Mouse (Mus musculus) midbrain, embryonic 14.5 days (tissue): ENCODE measurements around the gene Mapk6. TPM values are rescaled to one million over a fixed set of nuclear protein-coding genes. Genes with fewer than 3 reads are reported as not detected.
"Not testable (repeated sequence)": the region's sequence is repeated elsewhere in the genome, so short reads cannot be mapped to it uniquely, and the experiment has no call there.

Experiments used
- ATAC-seq: fragments of 200-750 bp; cut with Nextera tagmentation; 2 replicates; pipeline ENCODE4 v1.8.0; 2017; ENCODE audit warnings: moderate number of reproducible peaks, moderate library complexity; ENCODE audit not compliant: low FRiP score, low TSS enrichment
- DNase-seq: peaks from one replicate; pipeline ENCODE4 v3.0.0-alpha.2; 2015
- H3K27ac ChIP-seq: fragments of 300-500 bp; sonication (generic); replicated peaks from 2 replicates; pipeline ENCODE4 v1.5.1; 2014; ENCODE audit warnings: mild to moderate bottlenecking, low read depth, low read length, moderate library complexity
- H3K27me3 ChIP-seq: fragments of 300-500 bp; sonication (generic); 2 replicates; pipeline ENCODE4 v1.6.1; 2014; ENCODE audit warnings: low read length, control low read depth, mixed read lengths; ENCODE audit not compliant: control insufficient read depth, insufficient read depth
- H3K36me3 ChIP-seq: fragments of 300-500 bp; sonication (generic); 2 replicates; pipeline ENCODE4 v1.6.1; 2014; ENCODE audit warnings: low read length, control low read depth; ENCODE audit not compliant: control insufficient read depth, insufficient read depth
- H3K4me1 ChIP-seq: fragments of 300-500 bp; sonication (generic); 2 replicates; pipeline ENCODE4 v1.6.1; 2014; ENCODE audit warnings: mild to moderate bottlenecking, antibody characterized with exemption, low read length, control low read depth; ENCODE audit not compliant: control insufficient read depth, insufficient read depth
- H3K4me2 ChIP-seq: fragments of 300-500 bp; sonication (generic); 2 replicates; pipeline ENCODE4 v1.6.1; 2014; ENCODE audit warnings: mild to moderate bottlenecking, low read length, moderate library complexity
- H3K4me3 ChIP-seq: fragments of 300-500 bp; sonication (generic); replicated peaks from 2 replicates; pipeline ENCODE4 v1.5.1; 2014; ENCODE audit warnings: low read depth, low read length
- H3K9ac ChIP-seq: fragments of 300-500 bp; sonication (generic); replicated peaks from 2 replicates; pipeline ENCODE4 v1.6.1; 2014; ENCODE audit warnings: mild to moderate bottlenecking, low read length, moderate library complexity
- H3K9me3 ChIP-seq: fragments of 300-500 bp; sonication (generic); 2 replicates; pipeline ENCODE4 v1.6.1; 2016; ENCODE audit warnings: low read length, control low read depth, mixed read lengths; ENCODE audit not compliant: control insufficient read depth
- WGBS: fragments of 180-500 bp; shearing (Covaris S2); extraction: QIAGEN DNeasy Blood & Tissue Kit; methylation state at CpG from one replicate; pipeline ENCODE4 v1.1.7; 2014; 5-methylcytosine and 5-hydroxymethylcytosine counted together
- polyA plus RNA-seq: library from polyadenylated mRNA; unstranded; fragments of >200 nt; fragmentation: Nextera tagmentation; extraction: Ambion mirVana; gene quantifications from 2 replicates; pipeline ENCODE4 v1.2.1, GENCODE M21; 2014

The Mapk6 gene
- polyA plus RNA-seq, 1 experiment from 2014 or later: 208 TPM

DNA sequence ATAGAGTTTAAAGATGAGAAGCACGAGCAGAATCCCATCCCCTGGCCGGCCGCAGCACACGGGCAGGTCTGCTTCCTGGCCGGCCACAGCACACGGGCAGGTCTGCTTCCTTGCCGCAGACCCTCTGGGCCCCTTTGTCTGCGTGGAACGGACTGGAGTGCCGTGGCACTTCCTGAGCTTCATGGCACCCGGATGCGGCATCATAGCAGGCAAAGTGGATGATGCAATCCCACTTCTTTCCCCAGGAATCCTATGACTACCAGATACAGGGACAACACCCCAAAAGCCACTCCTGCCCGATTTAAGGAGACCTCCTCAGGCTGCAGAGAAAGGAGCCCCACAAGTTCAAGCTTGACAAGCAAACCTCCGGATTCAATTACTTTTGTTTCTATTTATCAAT lies 27.0 kb downstream of the Mapk6 start:
- Histone ChIP-seq H3K9ac (no peak overlapping the region), H3K9me3 (no peaks in the 10 kb centered on the region), H3K36me3 (peaks cover 15% of the 10 kb centered on the region), H3K27ac (no peak overlapping the region), H3K4me3 (no peak overlapping the region), H3K27me3 (no peaks in the 10 kb centered on the region), H3K4me2 (no peak overlapping the region), H3K4me1 (no peaks in the 10 kb centered on the region)
- ATAC-seq (no peak), DNase-seq (no peak)
- WGBS: 94% methylated on average over 14 of the region's 14 CpGs

DNA sequence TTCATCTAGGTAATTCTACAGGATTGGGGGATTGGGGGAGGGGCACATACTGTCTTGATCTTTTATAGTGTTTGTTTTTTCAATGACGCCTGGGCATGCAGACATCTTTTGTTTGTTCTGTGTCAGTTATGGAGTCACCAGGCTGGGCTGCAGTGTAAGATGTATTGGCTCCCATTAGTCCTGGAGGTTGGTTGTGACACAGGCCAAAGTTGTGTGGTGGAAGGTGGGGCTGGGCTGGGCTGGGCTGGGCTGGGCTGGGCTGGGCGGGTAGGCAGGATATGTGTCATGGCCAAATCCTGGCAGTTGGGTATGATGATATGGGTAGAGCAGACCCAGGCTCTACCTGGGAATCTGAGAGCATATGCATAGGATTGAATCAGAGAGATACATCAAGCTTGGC lies 31.0 kb downstream of the Mapk6 start:
- 98% methylated on average over 2 of the region's 2 CpGs for WGBS
- Histone ChIP-seq H3K4me1 (no peaks in the 10 kb centered on the region), H3K4me3 (no peak overlapping the region), H3K36me3 (no peaks in the 10 kb centered on the region), H3K27ac (no peak overlapping the region), H3K4me2 (no peak overlapping the region), H3K9ac (no peak overlapping the region), H3K9me3 (no peaks in the 10 kb centered on the region), H3K27me3 (no peaks in the 10 kb centered on the region)
- ATAC-seq (no peak), DNase-seq (no peak)

DNA sequence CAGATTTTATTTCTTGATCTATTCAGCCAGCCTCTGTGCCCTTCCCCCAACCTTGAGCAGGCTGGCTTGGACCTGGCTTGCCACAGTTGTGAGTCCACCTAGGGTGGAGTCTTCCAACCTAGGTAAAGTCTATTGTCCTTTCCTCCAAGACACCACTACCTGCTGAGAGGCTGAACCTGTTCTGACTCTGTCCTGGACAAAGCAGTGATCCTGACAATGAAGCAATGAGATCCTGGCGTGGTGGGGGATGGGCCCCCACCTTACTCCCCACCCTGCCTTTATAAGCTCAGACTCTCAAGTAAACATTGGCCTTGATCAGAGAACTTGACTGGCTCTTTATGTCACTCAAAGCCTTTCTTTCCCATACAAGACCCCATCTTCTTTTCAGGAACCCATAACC lies 33.4 kb downstream of the Mapk6 start:
- Histone ChIP-seq H3K36me3 (no peaks in the 10 kb centered on the region), H3K4me2 (no peak overlapping the region), H3K9me3 (no peaks in the 10 kb centered on the region), H3K4me1 (no peaks in the 10 kb centered on the region), H3K9ac (no peak overlapping the region), H3K4me3 (no peak overlapping the region), H3K27ac (no peak overlapping the region), H3K27me3 (no peaks in the 10 kb centered on the region)
- 33% methylated on average over 1 of the region's 1 CpGs for WGBS
- DNase-seq (no peak), ATAC-seq (no peak)

DNA sequence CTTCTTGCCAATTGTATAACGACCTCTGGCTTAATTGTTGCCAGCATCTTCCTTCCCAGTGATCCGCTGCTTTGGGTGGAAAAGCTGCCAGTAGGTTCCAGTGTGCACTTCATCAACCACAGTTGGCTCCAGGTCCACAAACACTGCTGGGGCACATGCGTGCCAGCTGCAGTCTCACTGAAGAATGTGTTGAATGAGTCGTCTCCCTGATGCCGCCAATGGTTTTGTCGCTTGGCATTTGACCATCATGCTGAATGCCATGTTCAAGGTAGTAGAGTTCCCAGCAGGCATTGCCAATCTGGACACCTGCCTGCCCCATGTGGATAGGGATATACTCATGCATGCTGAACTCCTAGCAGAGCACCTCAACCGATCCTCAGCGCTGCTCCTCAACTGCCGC lies 34.2 kb downstream of the Mapk6 start:
- H3K9ac ChIP-seq: no peak overlapping the region
- H3K9me3 ChIP-seq: 0 out of 2 replicates have a peak, but pooled peaks cover under 1% of the 10 kb centered on the region
- H3K27me3 ChIP-seq: no peaks in the 10 kb centered on the region
- H3K4me2 ChIP-seq: no peak overlapping the region
- H3K4me3 ChIP-seq: no peak overlapping the region
- ATAC-seq: no peak
- DNase-seq: no peak
- WGBS: 97% methylated on average over 9 of the region's 9 CpGs
- H3K27ac ChIP-seq: no peak overlapping the region
- no peaks in the 10 kb centered on the region for H3K36me3 ChIP-seq
- H3K4me1 ChIP-seq: no peaks in the 10 kb centered on the region

DNA sequence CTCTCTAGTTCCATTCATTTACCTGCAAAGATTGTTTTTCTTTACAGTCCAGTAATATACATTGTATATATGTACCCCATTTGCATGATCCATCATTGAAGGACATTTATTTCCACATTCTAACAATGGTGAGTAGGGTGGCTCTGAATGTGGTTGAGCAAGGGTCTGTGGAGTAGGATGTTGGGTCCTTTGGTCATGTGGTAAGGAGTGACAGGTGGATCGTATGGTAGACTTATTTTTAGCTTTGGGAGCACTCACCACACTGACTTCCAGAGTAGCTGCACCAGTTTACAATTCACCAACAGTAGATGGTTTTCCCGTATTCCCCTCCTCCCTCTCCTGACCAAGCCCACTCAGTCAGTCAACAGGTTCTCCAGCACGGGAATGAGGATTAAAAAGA lies 41.0 kb downstream of the Mapk6 start:
- no peak for ATAC-seq

DNA sequence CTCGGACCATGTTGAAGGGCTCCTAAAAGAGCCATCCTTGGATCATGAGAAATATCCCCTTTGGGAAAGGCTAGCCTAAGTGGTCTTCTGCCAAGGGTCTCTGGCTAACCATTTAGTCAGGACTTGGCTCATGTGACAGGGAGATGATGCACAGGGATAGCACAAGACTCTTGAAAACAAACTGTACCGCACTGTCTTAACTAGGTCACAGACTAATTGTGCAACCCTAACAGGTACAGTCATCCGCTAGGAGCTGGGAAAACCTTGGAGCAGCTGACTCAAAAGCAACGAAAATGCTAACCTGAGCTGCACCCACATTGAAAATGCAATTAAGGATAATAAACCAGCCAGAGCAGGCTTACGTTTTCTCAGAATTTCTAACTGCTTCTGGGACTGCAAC lies 43.6 kb downstream of the Mapk6 start:
- DNase-seq: no peak
- H3K27ac ChIP-seq: no peak overlapping the region
- WGBS: 84% methylated on average over 5 of the region's 5 CpGs
- H3K4me1 ChIP-seq: no peaks in the 10 kb centered on the region
- no peak for ATAC-seq
- H3K9ac ChIP-seq: no peak overlapping the region
- no peaks in the 10 kb centered on the region for H3K36me3 ChIP-seq
- no peak overlapping the region for H3K4me3 ChIP-seq
- H3K4me2 ChIP-seq: no peak overlapping the region
- 0 out of 2 replicates have a peak, but pooled peaks cover 6% of the 10 kb centered on the region for H3K9me3 ChIP-seq
- no peaks in the 10 kb centered on the region for H3K27me3 ChIP-seq

More for the DNA sequence above, 41.0 kb downstream of the Mapk6 start:
- Histone ChIP-seq H3K27ac (no peak overlapping the region), H3K9ac (no peak overlapping the region), H3K27me3 (no peaks in the 10 kb centered on the region), H3K9me3 (0 out of 2 replicates have a peak, but pooled peaks cover 6% of the 10 kb centered on the region), H3K4me3 (no peak overlapping the region), H3K4me1 (no peaks in the 10 kb centered on the region), H3K4me2 (no peak overlapping the region), H3K36me3 (no peaks in the 10 kb centered on the region)
- WGBS: 74% methylated on average over 3 of the region's 3 CpGs
- DNase-seq: no peak

DNA sequence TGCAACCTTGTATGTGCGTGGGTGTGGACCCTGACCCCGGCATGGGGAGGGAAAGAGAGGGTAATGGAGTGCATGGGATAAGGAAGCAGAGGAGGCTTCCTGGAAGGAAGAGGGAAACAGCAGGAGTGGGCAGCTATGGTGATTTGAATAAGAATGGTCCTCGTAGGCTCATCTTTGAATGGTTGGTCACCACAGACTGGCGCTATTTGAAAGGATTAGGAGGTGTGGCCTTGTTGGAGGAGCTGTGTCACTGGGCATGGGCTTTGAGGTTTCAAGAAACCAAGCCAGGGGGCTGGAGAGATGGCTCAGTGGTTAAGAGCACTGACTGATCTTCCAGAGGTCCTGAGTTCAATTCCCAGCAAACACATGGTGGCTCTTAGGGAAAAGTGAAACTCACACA lies 44.6 kb downstream of the Mapk6 start:
- Histone ChIP-seq H3K4me2 (no peak overlapping the region), H3K27me3 (no peaks in the 10 kb centered on the region), H3K4me1 (no peaks in the 10 kb centered on the region), H3K36me3 (no peaks in the 10 kb centered on the region), H3K9me3 (0 out of 2 replicates have a peak, but pooled peaks cover 1% of the 10 kb centered on the region), H3K9ac (no peak overlapping the region), H3K27ac (no peak overlapping the region), H3K4me3 (no peak overlapping the region)
- DNase-seq: no peak
- ATAC-seq: no peak
- WGBS: 56% methylated on average over 4 of the region's 4 CpGs

DNA sequence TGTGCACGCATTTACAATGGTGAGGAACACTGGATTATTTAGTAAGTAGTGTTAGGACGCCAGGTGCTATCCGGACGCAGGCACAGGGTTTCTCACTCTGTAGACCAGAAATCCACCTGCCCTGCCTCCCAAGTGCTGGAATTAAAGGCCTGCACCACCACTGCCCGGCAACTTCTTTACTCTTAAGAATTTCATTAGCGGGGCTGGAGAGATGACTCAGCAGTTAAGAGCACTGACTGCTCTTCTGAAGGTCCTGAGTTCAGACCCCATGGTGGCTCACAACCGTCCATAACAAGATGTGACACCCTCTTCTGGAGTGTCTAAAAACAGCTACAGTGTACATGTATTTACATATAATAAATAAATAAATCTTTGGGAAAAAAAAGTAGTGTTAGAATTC lies 46.1 kb downstream of the Mapk6 start:
- ATAC-seq, H3K27ac ChIP-seq, DNase-seq, H3K9ac ChIP-seq, H3K36me3 ChIP-seq, H3K27me3 ChIP-seq, H3K4me1 ChIP-seq, H3K9me3 ChIP-seq, H3K4me2 ChIP-seq, H3K4me3 ChIP-seq: not testable (repeated sequence)
- WGBS: 65% methylated on average over 7 of the region's 7 CpGs

DNA sequence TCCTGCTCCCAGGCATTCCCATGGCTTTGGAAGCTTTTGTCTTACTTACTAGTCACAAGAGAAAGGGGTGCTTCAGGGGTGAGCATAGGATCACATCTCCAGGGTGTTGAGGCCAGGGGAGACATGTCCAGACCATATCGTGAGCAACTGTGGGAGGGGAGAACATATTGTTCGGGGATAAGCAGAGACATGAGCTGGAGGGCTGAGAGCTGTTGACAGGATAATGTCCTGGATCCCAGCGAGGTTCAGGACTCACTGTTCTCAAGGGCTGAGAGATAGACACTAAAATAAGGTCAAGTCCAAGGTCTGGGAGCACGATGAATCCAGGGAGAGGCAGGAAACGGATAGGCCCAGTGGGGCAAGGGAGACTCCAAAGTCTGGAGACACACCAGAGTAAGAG lies 46.8 kb downstream of the Mapk6 start:
- Histone ChIP-seq H3K27ac (no peak overlapping the region), H3K9me3 (no peaks in the 10 kb centered on the region), H3K4me1 (no peaks in the 10 kb centered on the region), H3K9ac (no peak overlapping the region), H3K27me3 (no peaks in the 10 kb centered on the region), H3K4me3 (no peak overlapping the region), H3K36me3 (no peaks in the 10 kb centered on the region), H3K4me2 (no peak overlapping the region)
- DNase-seq (no peak), ATAC-seq (no peak)
- WGBS: 84% methylated on average over 5 of the region's 5 CpGs
